Mouse (Mus musculus): ENCODE measurements around the gene Dao. TPM values are rescaled to one million over a fixed set of nuclear protein-coding genes. Genes with fewer than 3 reads are reported as not detected.

Gene Dao
- total and polyA plus RNA-seq, 3 experiments, result 1.4 to 3.6 (median 1.9) TPM

GRCm38 (mm10) chr5:114004573-114004972 is 1.1 kb downstream of the Dao start:
- Histone ChIP-seq H3K4me1 (ENCODE audit: control insufficient read depth in 1 of 2, insufficient read depth in 2 of 2) (peaks cover 3 to 12% of the 10 kb centered on the region in 2 experiments; a peak in 2 of 4 replicates), H3K27me3 (replicated peaks) (no peaks in the 10 kb centered on the region), H3K36me3 (replicated peaks in 1 of 2; ENCODE audit: control insufficient read depth in 1 of 2, insufficient read depth in 1 of 2, low read length in 1 of 2) (no peaks in the 10 kb centered on the region), H3K4me2 (ENCODE audit: insufficient read depth, low read depth, poor library complexity, severe bottlenecking) (no peak overlapping the region), H3K4me3 (replicated peaks in 1 of 3; ENCODE audit: low read depth in 2 of 3, low read length in 2 of 3, poor library complexity in 1 of 3) (no peak overlapping the region), H3K9ac (ENCODE audit: insufficient read depth, low read depth) (no peak overlapping the region), H3K27ac (ENCODE audit: insufficient read depth, low read depth) (no peak overlapping the region), H3K9me3 (replicated peaks; ENCODE audit: low read length) (peaks cover 3% of the 10 kb centered on the region), H3K79me2 (replicated peaks; ENCODE audit: control insufficient read depth, extremely low read depth, insufficient read depth, poor library complexity, severe bottlenecking) (no peaks in the 10 kb centered on the region)
- in situ Hi-C loops (cut with MboI; ENCODE audit: low pct_ligation_motif_present, low pct_unique_long_range_greater_than_20kb, low sequenced_read_pairs), result no loop called here
- TF ChIP-seq RAD21 (IDR thresholded peaks at IDR 0.05; ENCODE audit: low read depth, low read length) (no peak), ELF1 (IDR thresholded peaks at IDR 0.05; ENCODE audit: low read depth, low read length) (no peak), IRF4 (IDR thresholded peaks at IDR 0.05; ENCODE audit: low read depth, low read length) (no peak), ZMIZ1 (IDR thresholded peaks at IDR 0.05; ENCODE audit: low read depth, low read length) (no peak), KAT2A (IDR thresholded peaks at IDR 0.05; ENCODE audit: insufficient replicate concordance, low read length) (no peak), E2F4 (IDR thresholded peaks at IDR 0.05; ENCODE audit: insufficient replicate concordance, low read depth, low read length) (no peak), USF1 (IDR thresholded peaks at IDR 0.05; ENCODE audit: low read depth, low read length) (no peak), ETS1 (conservative IDR thresholded peaks at IDR 0.05; ENCODE audit: low read depth, low read length) (no peak), MAZ (IDR thresholded peaks at IDR 0.05; ENCODE audit: low read depth, low read length) (no peak), TBP (conservative IDR thresholded peaks at IDR 0.05; ENCODE audit: low read depth, low read length) (no peak), PAX5 (IDR thresholded peaks at IDR 0.05; ENCODE audit: low read length) (no peak), UBTF (IDR thresholded peaks at IDR 0.05; ENCODE audit: low read depth, low read length) (no peak), MEF2A (IDR thresholded peaks at IDR 0.05; ENCODE audit: borderline replicate concordance, low read depth, low read length) (no peak), JUN (IDR thresholded peaks at IDR 0.05; ENCODE audit: insufficient read depth, low read depth, low read length) (no peak), EP300 (IDR thresholded peaks at IDR 0.05; ENCODE audit: low read length) (no peak)
- no peak for DNase-seq (ENCODE audit: extremely low read depth)
- dilution Hi-C loops (cut with MboI; ENCODE audit: extremely low pct_ligation_motif_present, extremely low pct_unique_long_range_greater_than_20kb, low sequenced_read_pairs), result no loop called here

GRCm38 (mm10) chr5:114005100-114005499 is 1.6 kb downstream of the Dao start:
- no peaks in the 10 kb centered on the region for H3K27me3 ChIP-seq (replicated peaks)
- no peak for DNase-seq (ENCODE audit: extremely low read depth)
- H3K9ac ChIP-seq (ENCODE audit: insufficient read depth, low read depth), result no peak overlapping the region
- H3K4me1 ChIP-seq (ENCODE audit: control insufficient read depth in 1 of 2, insufficient read depth in 2 of 2), result peaks cover 0 to 7% of the 10 kb centered on the region in 2 experiments; a peak in 1 of 4 replicates
- H3K27ac ChIP-seq (ENCODE audit: insufficient read depth, low read depth), result no peak overlapping the region
- in situ Hi-C loops (cut with MboI; ENCODE audit: low pct_ligation_motif_present, low pct_unique_long_range_greater_than_20kb, low sequenced_read_pairs) (no loop called here), dilution Hi-C loops (cut with MboI; ENCODE audit: extremely low pct_ligation_motif_present, extremely low pct_unique_long_range_greater_than_20kb, low sequenced_read_pairs) (no loop called here)
- H3K79me2 ChIP-seq (replicated peaks; ENCODE audit: control insufficient read depth, extremely low read depth, insufficient read depth, poor library complexity, severe bottlenecking), result no peaks in the 10 kb centered on the region
- no peak overlapping the region for H3K4me3 ChIP-seq (replicated peaks in 1 of 3; ENCODE audit: low read depth in 2 of 3, low read length in 2 of 3, poor library complexity in 1 of 3)
- TF ChIP-seq JUND (conservative IDR thresholded peaks at IDR 0.05; ENCODE audit: low read depth, low read length), result no peak
- no peak for TF ChIP-seq NRF1 (IDR thresholded peaks at IDR 0.05; ENCODE audit: low read depth, low read length)
- no peak for TF ChIP-seq ELF1 (IDR thresholded peaks at IDR 0.05; ENCODE audit: low read depth, low read length)
- TF ChIP-seq CHD2 (IDR thresholded peaks at IDR 0.05; ENCODE audit: low read length), result no peak
- TF ChIP-seq MXI1 (IDR thresholded peaks at IDR 0.05; ENCODE audit: low read depth, low read length), result no peak
- no peak for TF ChIP-seq SIN3A (IDR thresholded peaks at IDR 0.05; ENCODE audit: low read length)
- no peak for TF ChIP-seq TBP (conservative IDR thresholded peaks at IDR 0.05; ENCODE audit: low read depth, low read length)
- TF ChIP-seq PAX5 (IDR thresholded peaks at IDR 0.05; ENCODE audit: low read length), result no peak
- no peak for TF ChIP-seq UBTF (IDR thresholded peaks at IDR 0.05; ENCODE audit: low read depth, low read length)
- TF ChIP-seq CHD1 (IDR thresholded peaks at IDR 0.05; ENCODE audit: low read depth, low read length), result no peak
- no peak for TF ChIP-seq MEF2A (IDR thresholded peaks at IDR 0.05; ENCODE audit: borderline replicate concordance, low read depth, low read length)
- no peak for TF ChIP-seq KAT2A (IDR thresholded peaks at IDR 0.05; ENCODE audit: insufficient replicate concordance, low read length)
- TF ChIP-seq USF1 (IDR thresholded peaks at IDR 0.05; ENCODE audit: low read depth, low read length), result no peak
- no peak for TF ChIP-seq ZMIZ1 (IDR thresholded peaks at IDR 0.05; ENCODE audit: low read depth, low read length)
- no peak for TF ChIP-seq HCFC1 (IDR thresholded peaks at IDR 0.05; ENCODE audit: low read depth, low read length)
- no peak for TF ChIP-seq BHLHE40 (IDR thresholded peaks at IDR 0.05; ENCODE audit: low read depth, low read length)
- no peak for TF ChIP-seq USF2 (conservative IDR thresholded peaks at IDR 0.05; ENCODE audit: low read depth, low read length)
- no peak for TF ChIP-seq CTCF (conservative IDR thresholded peaks at IDR 0.05 in 1 of 2, IDR thresholded peaks at IDR 0.05 in 1 of 2; ENCODE audit: low read depth in 2 of 2, low read length in 2 of 2)
- TF ChIP-seq MAZ (IDR thresholded peaks at IDR 0.05; ENCODE audit: low read depth, low read length), result no peak
- no peak overlapping the region for H3K4me2 ChIP-seq (ENCODE audit: insufficient read depth, low read depth, poor library complexity, severe bottlenecking)
- peaks cover 3% of the 10 kb centered on the region for H3K9me3 ChIP-seq (replicated peaks; ENCODE audit: low read length)
- H3K36me3 ChIP-seq (replicated peaks in 1 of 2; ENCODE audit: control insufficient read depth in 1 of 2, insufficient read depth in 1 of 2, low read length in 1 of 2), result no peaks in the 10 kb centered on the region

Data from CH12.LX (cell line).